Mouse (Mus musculus): ENCODE measurements around the gene Rabgap1l. TPM values are rescaled to one million over a fixed set of nuclear protein-coding genes. Genes with fewer than 3 reads are reported as not detected.

The Rabgap1l gene
- polyA plus RNA-seq, 1 experiment from 2014 or later = 41.8 TPM

MicroRNA genes within 50 kb of the gene (microRNA counts, 519-probe panel; counts per million panel counts)
- microRNA mmu-miR-1927 = 1,727 counts per million, percentile 34 among the panel's probes with 10 or more counts

Small RNA genes lying within 50 kb of the gene (microRNA-seq; reads per million reads assigned to microRNA genes)
- gene Mir1927 = 5.2 reads per million, percentile 24 among the genes with 10 or more reads in this experiment

Other genes with a start within 250 kb of the Rabgap1l start
- 6.1 and 6.9 TPM in 2 replicates for gene Rc3h1, start 113.2 kb upstream of the Rabgap1l start, polyA plus RNA-seq (2015; fragmentation: Nextera tagmentation; extraction: Ambion mirVana)
- 3.3 and 4.5 TPM in 2 replicates for gene Serpinc1, start 185.4 kb upstream of the Rabgap1l start, polyA plus RNA-seq (2015; fragmentation: Nextera tagmentation; extraction: Ambion mirVana)
- gene Zbtb37, start 241.6 kb upstream of the Rabgap1l start, polyA plus RNA-seq (2015; fragmentation: Nextera tagmentation; extraction: Ambion mirVana) = 14.0 and 15.8 TPM in 2 replicates

Data from midbrain, embryonic 16.5 days (tissue).